Mouse (Mus musculus): ENCODE results near the gene Rtn1. TPM values are rescaled to one million over a fixed set of nuclear protein-coding genes. Genes with fewer than 3 reads are reported as not detected.

Gene Rtn1
- polyA plus RNA-seq, 1 experiment from 2014 or later = 2,513 TPM

- Histone ChIP-seq H3K36me3 (ENCODE audit: control insufficient read depth, insufficient read depth) (no peaks in the 10 kb centered on the region), H3K9me3 (ENCODE audit: control insufficient read depth, low read length) (no peaks in the 10 kb centered on the region), H3K4me2 (ENCODE audit: low read length) (no peak overlapping the region), H3K4me1 (replicated peaks; ENCODE audit: control insufficient read depth, insufficient read depth, low read length) (peaks cover 5% of the 10 kb centered on the region), H3K9ac (replicated peaks; ENCODE audit: low read depth, low read length) (no peak overlapping the region), H3K27me3 (replicated peaks; ENCODE audit: control insufficient read depth, insufficient read depth, low read length) (no peaks in the 10 kb centered on the region), H3K27ac (ENCODE audit: low read length) (no peak overlapping the region), H3K4me3 (replicated peaks; ENCODE audit: low read length) (no peak overlapping the region)
- ATAC-seq = peak; percentile 69; the same call in 1 of the 2 replicates
- 50% methylated on average over 18 of the region's 18 CpGs for WGBS
Observed at GRCm38 (mm10) chr12:72197925-72198486, 210.8 kb downstream of the Rtn1 start.

GRCm38 (mm10) chr12:72197434-72197833, 211.4 kb downstream of the Rtn1 start:
- H3K9ac ChIP-seq (replicated peaks; ENCODE audit: low read depth, low read length) = no peak overlapping the region
- no peaks in the 10 kb centered on the region for H3K36me3 ChIP-seq (ENCODE audit: control insufficient read depth, insufficient read depth)
- H3K9me3 ChIP-seq (ENCODE audit: control insufficient read depth, low read length) = no peaks in the 10 kb centered on the region
- H3K4me3 ChIP-seq (replicated peaks; ENCODE audit: low read length) = no peak overlapping the region
- H3K4me1 ChIP-seq (replicated peaks; ENCODE audit: control insufficient read depth, insufficient read depth, low read length) = peaks cover 5% of the 10 kb centered on the region
- H3K27ac ChIP-seq (ENCODE audit: low read length) = no peak overlapping the region
- H3K27me3 ChIP-seq (replicated peaks; ENCODE audit: control insufficient read depth, insufficient read depth, low read length) = no peaks in the 10 kb centered on the region
- no peak overlapping the region for H3K4me2 ChIP-seq (ENCODE audit: low read length)
- ATAC-seq = no peak
- WGBS = 87% methylated on average over 7 of the region's 7 CpGs

GRCm38 (mm10) chr12:72184929-72185328, 223.9 kb downstream of the Rtn1 start, which contains the start of gene Ccdc175:
Ccdc175 (minus strand) TSS chr12:72185029.
- Histone ChIP-seq H3K9ac (replicated peaks; ENCODE audit: low read depth, low read length) (no peak within 1 kb of the TSS), H3K36me3 (ENCODE audit: control insufficient read depth, insufficient read depth) (no peaks in the 10 kb centered on the region), H3K27me3 (replicated peaks; ENCODE audit: control insufficient read depth, insufficient read depth, low read length) (no peaks in the 10 kb centered on the region), H3K27ac (ENCODE audit: low read length) (no peak within 1 kb of the TSS), H3K9me3 (ENCODE audit: control insufficient read depth, low read length) (no peaks in the 10 kb centered on the region), H3K4me1 (replicated peaks; ENCODE audit: control insufficient read depth, insufficient read depth, low read length) (no peaks in the 10 kb centered on the region), H3K4me3 (replicated peaks; ENCODE audit: low read length) (no peak within 1 kb of the TSS), H3K4me2 (ENCODE audit: low read length) (no peak within 1 kb of the TSS)
- 82% methylated on average over 12 of the region's 12 CpGs for WGBS
- no peak for ATAC-seq

GRCm38 (mm10) chr12:72179561-72179960, 229.3 kb downstream of the Rtn1 start:
- Histone ChIP-seq H3K4me3 (replicated peaks; ENCODE audit: low read length) (no peak overlapping the region), H3K36me3 (ENCODE audit: control insufficient read depth, insufficient read depth) (no peaks in the 10 kb centered on the region), H3K9me3 (ENCODE audit: control insufficient read depth, low read length) (0 out of 2 replicates have a peak, but pooled peaks cover 4% of the 10 kb centered on the region), H3K27me3 (replicated peaks; ENCODE audit: control insufficient read depth, insufficient read depth, low read length) (no peaks in the 10 kb centered on the region), H3K4me2 (ENCODE audit: low read length) (no peak overlapping the region), H3K4me1 (replicated peaks; ENCODE audit: control insufficient read depth, insufficient read depth, low read length) (no peaks in the 10 kb centered on the region), H3K27ac (ENCODE audit: low read length) (no peak overlapping the region), H3K9ac (replicated peaks; ENCODE audit: low read depth, low read length) (no peak overlapping the region)
- no peak for ATAC-seq
- WGBS = 83% methylated on average over 4 of the region's 4 CpGs

- Histone ChIP-seq H3K27me3 (replicated peaks; ENCODE audit: control insufficient read depth, insufficient read depth, low read length) (no peaks in the 10 kb centered on the region), H3K9me3 (ENCODE audit: control insufficient read depth, low read length) (0 out of 2 replicates have a peak, but pooled peaks cover 4% of the 10 kb centered on the region), H3K36me3 (ENCODE audit: control insufficient read depth, insufficient read depth) (no peaks in the 10 kb centered on the region), H3K4me1 (replicated peaks; ENCODE audit: control insufficient read depth, insufficient read depth, low read length) (no peaks in the 10 kb centered on the region), H3K4me2 (ENCODE audit: low read length) (no peak overlapping the region), H3K27ac (ENCODE audit: low read length) (no peak overlapping the region), H3K4me3 (replicated peaks; ENCODE audit: low read length) (no peak overlapping the region), H3K9ac (replicated peaks; ENCODE audit: low read depth, low read length) (no peak overlapping the region)
- no peak for ATAC-seq
- 86% methylated on average over 3 of the region's 3 CpGs for WGBS
Observed at GRCm38 (mm10) chr12:72178322-72178721, 230.5 kb downstream of the Rtn1 start.

Other genes starting within 250 kb of the Rtn1 start
- not detected in 2 replicates for gene Ccdc175, start 224.0 kb downstream of the Rtn1 start, polyA plus RNA-seq (2015; fragmentation: Nextera tagmentation; extraction: Ambion mirVana)
- 3.4 and 3.9 TPM in 2 replicates for gene Lrrc9, start 32.8 kb upstream of the Rtn1 start, polyA plus RNA-seq (2015; fragmentation: Nextera tagmentation; extraction: Ambion mirVana)
- gene Pcnx4, start 127.3 kb upstream of the Rtn1 start, polyA plus RNA-seq (2015; fragmentation: Nextera tagmentation; extraction: Ambion mirVana) = 23.3 and 24.2 TPM in 2 replicates
- gene Gm4756, start 240.6 kb upstream of the Rtn1 start, polyA plus RNA-seq (2015; fragmentation: Nextera tagmentation; extraction: Ambion mirVana) = not detected in 2 replicates